Mouse (Mus musculus) heart, adult 2 months (tissue): ENCODE measurements at regions not wholly inside any gene's neighbourhood (a gene's known extent, or its start where the extent isn't known, plus 50 kb on each side); places are given as distances from the start of the nearest gene placed in this dataset.

Experiments used
- DNase-seq, 2 experiments: peaks; one replicate each; pipeline ENCODE4 v3.0.0; 2021
- H3K27ac ChIP-seq: fragments of 200-600 bp; 2 replicates; pipeline ENCODE4 v1.8.1; 2022
- H3K27me3 ChIP-seq: fragments of 200-500 bp; 2 replicates; pipeline ENCODE4 v1.6.1; 2012; ENCODE audit warnings: mild to moderate bottlenecking, low read length, inconsistent platforms, mixed read lengths; ENCODE audit not compliant: control insufficient read depth, insufficient read depth
- H3K36me3 ChIP-seq: fragments of 200-500 bp; 2 replicates; pipeline ENCODE4 v1.6.1; 2012; ENCODE audit warnings: low read length, inconsistent platforms; ENCODE audit not compliant: control insufficient read depth, insufficient read depth
- H3K4me1 ChIP-seq: fragments of 200-500 bp; 2 replicates; pipeline ENCODE4 v1.6.1; 2011; ENCODE audit warnings: low read length; ENCODE audit not compliant: control insufficient read depth, insufficient read depth
- H3K4me3 ChIP-seq: fragments of 200-600 bp; 2 replicates; pipeline ENCODE4 v1.8.1; 2022
- H3K79me2 ChIP-seq: fragments of 200-500 bp; replicated peaks from 2 replicates; pipeline ENCODE4 v1.6.1; 2012; ENCODE audit warnings: mild to moderate bottlenecking, inconsistent platforms, low read length, moderate library complexity, mixed read lengths; ENCODE audit not compliant: control insufficient read depth, insufficient read depth
- H3K9ac ChIP-seq: fragments of 200-500 bp; 2 replicates; pipeline ENCODE4 v1.6.1; 2012; ENCODE audit warnings: low read depth, mild to moderate bottlenecking, control low read depth, inconsistent platforms, low read length, mixed read lengths
- CTCF ChIP-seq: fragments of 200-600 bp; IDR thresholded peaks from 2 replicates; pipeline ENCODE4 v1.8.1; 2022; ENCODE audit warnings: antibody characterized with exemption, mild to moderate bottlenecking, moderate library complexity
- EP300 ChIP-seq: fragments of 200-500 bp; IDR thresholded peaks from 2 replicates; pipeline ENCODE4 v1.6.1; 2011; ENCODE audit warnings: low read depth, low read length, control low read depth; ENCODE audit not compliant: insufficient read depth
- POLR2A ChIP-seq: fragments of 200-500 bp; IDR thresholded peaks from 2 replicates; pipeline ENCODE4 v1.6.1; 2011; ENCODE audit warnings: mild to moderate bottlenecking, low read depth, low read length, control low read depth; ENCODE audit not compliant: insufficient read depth
- WGBS: fragments of 180-500 bp; shearing (Covaris S2); methylation state at CpG from one replicate; pipeline ENCODE4 v1.1.7; 2018; 5-methylcytosine and 5-hydroxymethylcytosine counted together
- intact Hi-C: fragments of 180-260 bp; cut with DNase I; formaldehyde crosslinking; loops from one replicate; pipeline ENCODE4 v1.15.1; 2025

- no peak overlapping the region for H3K9ac ChIP-seq
- no peak overlapping the region for H3K27ac ChIP-seq
- no peaks in the 10 kb centered on the region for H3K27me3 ChIP-seq
- intact Hi-C loops, result loop anchor here (5.0 kb wide), 1 partner anchor 46 kb away; no protein-coding TSS in a partner anchor
- no peaks in the 10 kb centered on the region for H3K79me2 ChIP-seq
- no peak for DNase-seq
- TF ChIP-seq POLR2A, result no peak
- no peak for TF ChIP-seq CTCF
- no peak for TF ChIP-seq EP300
- WGBS, result 67% methylated on average over 12 of the region's 12 CpGs
- no peak overlapping the region for H3K4me3 ChIP-seq
- peaks cover 5% of the 10 kb centered on the region for H3K4me1 ChIP-seq
- peaks cover 2% of the 10 kb centered on the region for H3K36me3 ChIP-seq
These were observed 205.7 kb downstream of the Rnf152 start for GRCm38 (mm10) chr1:105150624-105151465.

- Histone ChIP-seq H3K4me3 (no peak overlapping the region), H3K27ac (no peak overlapping the region), H3K9ac (no peak overlapping the region), H3K79me2 (no peaks in the 10 kb centered on the region), H3K27me3 (no peaks in the 10 kb centered on the region), H3K36me3 (peaks cover 2% of the 10 kb centered on the region), H3K4me1 (peaks cover 5% of the 10 kb centered on the region)
- TF ChIP-seq POLR2A, result no peak
- no peak for TF ChIP-seq CTCF
- no peak for TF ChIP-seq EP300
- intact Hi-C loops, result no loop called here
- 88% methylated on average over 2 of the region's 2 CpGs for WGBS
- no peak for DNase-seq
These were observed 207.7 kb downstream of the Rnf152 start for GRCm38 (mm10) chr1:105148792-105149191.

- H3K79me2 ChIP-seq, result no peaks in the 10 kb centered on the region
- intact Hi-C loops, result no loop called here
- H3K27ac ChIP-seq, result no peak overlapping the region
- H3K9ac ChIP-seq, result no peak overlapping the region
- peaks cover 2% of the 10 kb centered on the region for H3K36me3 ChIP-seq
- DNase-seq, result no peak
- no peaks in the 10 kb centered on the region for H3K27me3 ChIP-seq
- H3K4me3 ChIP-seq, result no peak overlapping the region
- no peak for TF ChIP-seq POLR2A
- peaks cover 5% of the 10 kb centered on the region for H3K4me1 ChIP-seq
These were observed 208.5 kb downstream of the Rnf152 start for GRCm38 (mm10) chr1:105148048-105148447.

- Histone ChIP-seq H3K27me3 (no peaks in the 10 kb centered on the region), H3K4me1 (peaks cover 2% of the 10 kb centered on the region), H3K4me3 (no peak overlapping the region), H3K79me2 (no peaks in the 10 kb centered on the region), H3K36me3 (peaks cover 3% of the 10 kb centered on the region; the same call in 1 of the 2 replicates), H3K9ac (no peak overlapping the region), H3K27ac (no peak overlapping the region)
- no peak for DNase-seq
- WGBS, result 50% methylated on average over 4 of the region's 4 CpGs
- intact Hi-C loops, result no loop called here
- TF ChIP-seq CTCF (no peak), EP300 (no peak), POLR2A (no peak)
These were observed 232.6 kb downstream of the Rnf152 start for GRCm38 (mm10) chr1:105123936-105124335.

- 61% methylated on average over 2 of the region's 2 CpGs for WGBS
- no peaks in the 10 kb centered on the region for H3K79me2 ChIP-seq
- no peaks in the 10 kb centered on the region for H3K27me3 ChIP-seq
- H3K4me1 ChIP-seq, result no peaks in the 10 kb centered on the region; the same call in 1 of the 2 replicates
- peaks cover 3% of the 10 kb centered on the region for H3K36me3 ChIP-seq
- H3K27ac ChIP-seq, result peak overlapping the region; percentile 38
- no peak overlapping the region for H3K4me3 ChIP-seq
- no peak for DNase-seq
- no peak overlapping the region for H3K9ac ChIP-seq
- TF ChIP-seq EP300 (no peak), POLR2A (no peak), CTCF (no peak)
- intact Hi-C loops, result no loop called here
These were observed 238.6 kb downstream of the Rnf152 start for GRCm38 (mm10) chr1:105117888-105118287.

GRCm38 (mm10) chr1:105116231-105116630 lies 240.3 kb downstream of the Rnf152 start:
- H3K36me3 ChIP-seq, result peaks cover 3% of the 10 kb centered on the region
- H3K27ac ChIP-seq, result peak overlapping the region; percentile 51
- H3K9ac ChIP-seq, result no peak overlapping the region
- TF ChIP-seq EP300 (no peak), POLR2A (no peak), CTCF (no peak)
- no peak for DNase-seq
- 58% methylated on average over 3 of the region's 3 CpGs for WGBS
- H3K4me3 ChIP-seq, result no peak overlapping the region
- H3K27me3 ChIP-seq, result no peaks in the 10 kb centered on the region
- H3K4me1 ChIP-seq, result peaks cover 1% of the 10 kb centered on the region
- no peaks in the 10 kb centered on the region for H3K79me2 ChIP-seq
- intact Hi-C loops, result no loop called here
